Mouse (Mus musculus): ENCODE measurements at regions not wholly inside any gene's neighbourhood (a gene's known extent, or its start where the extent isn't known, plus 50 kb on each side); places are given as distances from the start of the nearest gene placed in this dataset.

DNA sequence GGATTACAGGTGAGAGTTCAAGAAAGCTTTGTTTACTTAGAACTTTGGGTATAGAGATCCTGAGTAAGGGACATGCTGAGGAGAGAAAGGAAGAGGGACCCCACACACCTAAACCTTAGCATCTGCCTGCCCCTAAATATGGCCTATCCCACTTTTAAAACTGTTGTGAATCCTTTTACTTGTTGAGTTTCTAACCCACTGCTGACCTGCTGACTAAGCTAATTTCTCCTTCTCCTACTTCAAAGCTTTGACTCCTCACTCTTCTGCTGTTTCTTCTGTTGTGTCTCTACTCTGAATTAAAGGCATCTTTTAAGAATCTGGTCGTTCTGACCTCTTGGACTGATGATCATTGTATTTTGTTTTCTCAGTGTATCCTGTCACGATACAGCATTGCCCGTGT lies 118.4 kb upstream of the Tars start:
- Histone ChIP-seq H3K36me3 (ENCODE audit: insufficient read depth, low read length) (no peaks in the 10 kb centered on the region), H3K9me3 (replicated peaks; ENCODE audit: low read length) (no peaks in the 10 kb centered on the region), H3K4me3 (replicated peaks; ENCODE audit: low read depth, low read length) (no peak overlapping the region), H3K9ac (ENCODE audit: low read depth, low read length) (no peak overlapping the region), H3K4me2 (ENCODE audit: low read length) (no peak overlapping the region), H3K27me3 (ENCODE audit: insufficient read depth, low read length) (no peaks in the 10 kb centered on the region), H3K27ac (no peak overlapping the region), H3K4me1 (replicated peaks; ENCODE audit: insufficient read depth, low read length) (no peaks in the 10 kb centered on the region)
- TF ChIP-seq CTCF (IDR thresholded peaks at IDR 0.05; ENCODE audit: low read depth) = no peak
- WGBS = 74% methylated on average over 3 of the region's 3 CpGs
- DNase-seq (ENCODE audit: low spot score) (no peak), ATAC-seq (replicated peaks; ENCODE audit: low FRiP score, low read depth) (no peak)

DNA sequence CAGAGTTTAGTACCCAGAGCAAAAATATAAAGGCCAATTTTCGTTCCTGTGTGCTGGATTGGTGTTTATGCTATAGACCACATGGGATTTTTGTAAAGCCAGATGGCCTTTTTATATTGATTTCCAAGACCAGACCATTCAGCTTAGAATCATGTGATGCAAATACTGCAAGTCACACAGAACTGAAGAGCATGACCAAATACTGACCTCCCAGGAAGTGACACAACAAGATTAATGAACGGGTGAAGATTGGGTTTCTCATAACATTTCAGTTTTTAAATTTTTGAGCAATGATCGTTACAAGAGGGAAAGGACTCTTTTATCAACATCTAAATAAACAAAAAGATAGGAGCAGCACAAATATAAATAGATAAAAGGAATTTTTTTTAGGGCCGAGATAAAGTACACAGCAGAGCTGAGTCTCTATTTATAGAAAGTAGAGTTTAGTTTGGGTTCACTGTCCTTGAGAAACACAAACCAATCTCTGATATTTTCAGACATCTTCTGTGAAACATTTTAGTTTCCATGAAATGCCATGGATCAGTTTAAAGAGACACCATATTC lies 105.7 kb upstream of the Tars start:
- DNase-seq (ENCODE audit: low spot score) (no peak), ATAC-seq (replicated peaks; ENCODE audit: low FRiP score, low read depth) (no peak)
- Histone ChIP-seq H3K27me3 (ENCODE audit: insufficient read depth, low read length) (no peaks in the 10 kb centered on the region), H3K4me1 (replicated peaks; ENCODE audit: insufficient read depth, low read length) (no peaks in the 10 kb centered on the region), H3K4me3 (replicated peaks; ENCODE audit: low read depth, low read length) (no peak overlapping the region), H3K36me3 (ENCODE audit: insufficient read depth, low read length) (no peaks in the 10 kb centered on the region), H3K9me3 (replicated peaks; ENCODE audit: low read length) (no peaks in the 10 kb centered on the region), H3K4me2 (ENCODE audit: low read length) (no peak overlapping the region), H3K27ac (no peak overlapping the region), H3K9ac (ENCODE audit: low read depth, low read length) (no peak overlapping the region)
- WGBS = 60% methylated on average over 4 of the region's 4 CpGs
- TF ChIP-seq CTCF (IDR thresholded peaks at IDR 0.05; ENCODE audit: low read depth) = no peak

DNA sequence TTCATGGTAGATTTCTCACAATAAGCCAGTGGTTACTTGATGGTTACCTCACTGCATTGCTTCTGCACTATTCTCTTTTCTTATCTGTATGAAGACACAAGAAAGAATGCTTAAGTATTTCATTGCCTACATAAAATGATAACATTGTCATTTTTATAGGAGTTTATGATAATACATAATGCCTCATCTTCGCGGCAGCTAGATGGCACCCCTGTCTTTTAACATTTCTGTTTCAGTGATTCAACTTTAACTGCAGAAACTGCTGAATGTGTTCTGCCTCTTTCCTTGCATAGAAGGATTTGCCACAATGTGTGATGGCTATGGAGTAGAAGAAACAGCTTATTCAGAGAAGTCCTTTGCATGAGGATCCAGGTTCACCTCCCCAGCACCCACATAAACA lies 97.0 kb upstream of the Tars start:
- ATAC-seq (replicated peaks; ENCODE audit: low FRiP score, low read depth) = no peak
- H3K27ac ChIP-seq = no peak overlapping the region
- H3K27me3 ChIP-seq (ENCODE audit: insufficient read depth, low read length) = no peaks in the 10 kb centered on the region
- H3K9me3 ChIP-seq (replicated peaks; ENCODE audit: low read length) = no peaks in the 10 kb centered on the region
- 0 out of 2 replicates have a peak, but pooled peaks have one; percentile 8 for TF ChIP-seq CTCF (IDR thresholded peaks at IDR 0.05; ENCODE audit: low read depth)
- H3K9ac ChIP-seq (ENCODE audit: low read depth, low read length) = no peak overlapping the region
- 89% methylated on average over 2 of the region's 2 CpGs for WGBS
- H3K36me3 ChIP-seq (ENCODE audit: insufficient read depth, low read length) = no peaks in the 10 kb centered on the region
- H3K4me1 ChIP-seq (replicated peaks; ENCODE audit: insufficient read depth, low read length) = no peaks in the 10 kb centered on the region
- no peak overlapping the region for H3K4me3 ChIP-seq (replicated peaks; ENCODE audit: low read depth, low read length)
- DNase-seq (ENCODE audit: low spot score) = no peak
- no peak overlapping the region for H3K4me2 ChIP-seq (ENCODE audit: low read length)

DNA sequence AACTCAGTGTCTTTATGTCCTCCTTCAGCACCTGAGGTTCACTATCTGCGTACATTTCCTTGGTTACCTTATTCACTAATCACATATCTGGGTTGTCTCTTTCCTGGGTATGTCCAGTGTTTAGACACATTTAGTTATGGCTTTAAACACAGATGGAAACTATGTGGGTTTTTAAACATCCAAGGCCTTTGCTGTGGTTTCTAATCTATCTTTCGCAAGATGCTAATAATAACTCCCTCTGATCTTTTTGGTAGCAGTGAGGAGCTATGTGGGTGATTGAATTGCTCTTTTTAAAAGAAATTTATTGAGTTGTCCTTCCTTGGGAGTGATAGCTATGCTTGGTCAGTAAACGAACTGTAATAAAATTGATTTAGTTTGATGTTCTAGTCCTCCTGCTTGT lies 89.7 kb upstream of the Tars start:
- Histone ChIP-seq H3K9me3 (replicated peaks; ENCODE audit: low read length) (no peaks in the 10 kb centered on the region), H3K4me2 (ENCODE audit: low read length) (no peak overlapping the region), H3K4me3 (replicated peaks; ENCODE audit: low read depth, low read length) (no peak overlapping the region), H3K27me3 (ENCODE audit: insufficient read depth, low read length) (no peaks in the 10 kb centered on the region), H3K27ac (no peak overlapping the region), H3K4me1 (replicated peaks; ENCODE audit: insufficient read depth, low read length) (no peaks in the 10 kb centered on the region), H3K9ac (ENCODE audit: low read depth, low read length) (no peak overlapping the region), H3K36me3 (ENCODE audit: insufficient read depth, low read length) (no peaks in the 10 kb centered on the region)
- no peak for TF ChIP-seq CTCF (IDR thresholded peaks at IDR 0.05; ENCODE audit: low read depth)
- ATAC-seq (replicated peaks; ENCODE audit: low FRiP score, low read depth) (no peak), DNase-seq (ENCODE audit: low spot score) (peak; percentile 49)
- WGBS = 49% methylated on average over 3 of the region's 3 CpGs

DNA sequence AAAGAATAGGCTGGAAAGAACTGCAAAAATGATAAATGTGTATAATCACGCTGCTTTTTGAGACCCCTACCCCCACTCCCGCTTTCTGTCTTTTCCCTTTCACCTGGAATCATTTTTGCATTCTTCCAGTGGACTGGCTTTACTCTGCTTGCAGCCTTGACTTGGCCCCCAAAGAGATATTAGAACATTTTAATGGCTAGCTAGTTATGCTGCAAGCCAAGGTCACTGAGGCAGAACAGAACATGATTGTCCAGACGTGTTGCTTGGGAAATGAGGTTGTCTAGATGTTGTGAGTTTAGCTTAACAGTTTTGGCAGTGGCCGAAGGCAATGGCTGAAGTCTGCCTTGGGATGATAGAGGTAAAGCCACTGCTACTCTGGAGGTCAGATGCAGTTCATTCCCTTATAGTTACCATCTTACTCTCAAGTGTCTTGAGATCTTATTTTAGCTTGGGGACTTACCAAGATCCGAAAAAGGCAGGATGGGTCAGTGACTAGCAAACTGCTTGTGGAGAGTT lies 87.9 kb upstream of the Tars start:
- H3K27me3 ChIP-seq (ENCODE audit: insufficient read depth, low read length) = no peaks in the 10 kb centered on the region
- no peaks in the 10 kb centered on the region for H3K36me3 ChIP-seq (ENCODE audit: insufficient read depth, low read length)
- no peak for TF ChIP-seq CTCF (IDR thresholded peaks at IDR 0.05; ENCODE audit: low read depth)
- H3K9me3 ChIP-seq (replicated peaks; ENCODE audit: low read length) = no peaks in the 10 kb centered on the region
- H3K4me2 ChIP-seq (ENCODE audit: low read length) = no peak overlapping the region
- no peak overlapping the region for H3K4me3 ChIP-seq (replicated peaks; ENCODE audit: low read depth, low read length)
- no peak overlapping the region for H3K27ac ChIP-seq
- H3K4me1 ChIP-seq (replicated peaks; ENCODE audit: insufficient read depth, low read length) = no peaks in the 10 kb centered on the region
- WGBS = 50% methylated on average over 5 of the region's 5 CpGs
- ATAC-seq (replicated peaks; ENCODE audit: low FRiP score, low read depth) = no peak
- DNase-seq (ENCODE audit: low spot score) = no peak
- H3K9ac ChIP-seq (ENCODE audit: low read depth, low read length) = no peak overlapping the region

DNA sequence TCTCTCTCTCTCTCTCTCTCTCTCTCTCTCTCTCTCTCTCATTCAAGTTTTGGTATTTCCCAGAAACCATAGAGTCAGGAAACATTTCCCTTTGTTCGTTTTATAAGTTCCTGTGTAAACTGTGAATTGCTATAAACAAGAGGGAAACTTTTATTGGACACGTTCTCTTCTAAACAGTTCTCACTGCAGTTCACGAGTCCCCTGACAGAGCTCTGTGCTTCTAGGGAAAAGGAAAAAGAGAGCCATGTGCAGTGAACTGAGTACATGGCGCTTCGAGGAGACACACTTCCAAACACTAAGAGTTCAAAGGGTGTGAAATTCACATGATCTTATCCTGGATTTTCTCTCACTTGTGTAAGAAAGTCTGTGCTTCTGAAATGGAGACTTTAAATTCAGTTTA lies 84.5 kb upstream of the Tars start:
- no peak for TF ChIP-seq CTCF (IDR thresholded peaks at IDR 0.05; ENCODE audit: low read depth)
- H3K4me2 ChIP-seq (ENCODE audit: low read length) = no peak overlapping the region
- H3K27me3 ChIP-seq (ENCODE audit: insufficient read depth, low read length) = no peaks in the 10 kb centered on the region
- H3K9me3 ChIP-seq (replicated peaks; ENCODE audit: low read length) = no peaks in the 10 kb centered on the region
- no peak overlapping the region for H3K9ac ChIP-seq (ENCODE audit: low read depth, low read length)
- 41% methylated on average over 5 of the region's 5 CpGs for WGBS
- DNase-seq (ENCODE audit: low spot score) (no peak), ATAC-seq (replicated peaks; ENCODE audit: low FRiP score, low read depth) (no peak)
- H3K4me3 ChIP-seq (replicated peaks; ENCODE audit: low read depth, low read length) = no peak overlapping the region
- no peak overlapping the region for H3K27ac ChIP-seq
- H3K4me1 ChIP-seq (replicated peaks; ENCODE audit: insufficient read depth, low read length) = no peaks in the 10 kb centered on the region
- H3K36me3 ChIP-seq (ENCODE audit: insufficient read depth, low read length) = no peaks in the 10 kb centered on the region

Data from kidney, postnatal 0 days (tissue).